Mouse (Mus musculus) myocyte (in vitro differentiated cells): ENCODE results near the gene Sept11.

ENCODE experiments used
- CEBPB ChIP-seq: IDR thresholded peaks from 2 replicates; pipeline ENCODE4 v1.6.1; 2011; ENCODE audit warnings: mild to moderate bottlenecking, moderate library complexity; ENCODE audit not compliant: poor library complexity, insufficient read depth, severe bottlenecking
- E2F4 ChIP-seq: IDR thresholded peaks from one replicate; pipeline ENCODE4 v1.6.1; 2011; ENCODE audit warnings: mild to moderate bottlenecking, control low read depth, moderate library complexity; ENCODE audit not compliant: insufficient read depth
- MAX ChIP-seq: IDR thresholded peaks from one replicate; pipeline ENCODE4 v1.6.1; 2011; ENCODE audit warnings: low read depth, mild to moderate bottlenecking, control low read depth
- POLR2A ChIP-seq: IDR thresholded peaks from one replicate; pipeline ENCODE4 v1.6.1; 2011; ENCODE audit warnings: low read depth, mild to moderate bottlenecking, control low read depth, moderate library complexity; ENCODE audit not compliant: insufficient read length
- POLR2AphosphoS2 ChIP-seq: IDR thresholded peaks from one replicate; pipeline ENCODE4 v1.6.1; 2011; ENCODE audit warnings: low read depth, control low read depth; ENCODE audit not compliant: insufficient read length
- TCF12 ChIP-seq: IDR thresholded peaks from one replicate; pipeline ENCODE4 v1.6.1; 2011; ENCODE audit warnings: mild to moderate bottlenecking, control low read depth; ENCODE audit not compliant: poor library complexity, insufficient read depth, severe bottlenecking
- TCF3 ChIP-seq: IDR thresholded peaks from one replicate; pipeline ENCODE4 v1.6.1; 2011; ENCODE audit warnings: low read depth, control low read depth; ENCODE audit not compliant: insufficient read length
- USF1 ChIP-seq: IDR thresholded peaks from one replicate; pipeline ENCODE4 v1.6.1; 2011; ENCODE audit warnings: low read depth, mild to moderate bottlenecking, control low read depth, moderate library complexity

- no peak for TF ChIP-seq MAX
- no peak for TF ChIP-seq TCF12
- TF ChIP-seq POLR2A = no peak
- TF ChIP-seq POLR2AphosphoS2 = no peak
- no peak for TF ChIP-seq CEBPB
- no peak for TF ChIP-seq USF1
- TF ChIP-seq E2F4 = no peak
- TF ChIP-seq TCF3 = no peak
Observed at GRCm38 (mm10) chr5:93152451-93152850, 59.2 kb downstream of the Sept11 start.
